Mouse (Mus musculus) cortical plate, adult 2 months (tissue): ENCODE results near the gene A730071L15Rik. TPM values are rescaled to one million over a fixed set of nuclear protein-coding genes. Genes with fewer than 3 reads are reported as not detected.

Experiments
- H3K27ac ChIP-seq: fragments of 200-500 bp; 2 replicates; pipeline ENCODE4 v1.5.1; 2012; ENCODE audit warnings: low read length, control low read depth, inconsistent platforms; ENCODE audit not compliant: insufficient read depth
- H3K4me1 ChIP-seq: fragments of 200-500 bp; 2 replicates; pipeline ENCODE4 v1.6.1; 2011; ENCODE audit warnings: low read length; ENCODE audit not compliant: control insufficient read depth, insufficient read depth
- H3K4me3 ChIP-seq: fragments of 200-500 bp; 2 replicates; pipeline ENCODE4 v1.5.1; 2011; ENCODE audit warnings: mild to moderate bottlenecking, low read length, control low read depth; ENCODE audit not compliant: insufficient read depth
- CTCF ChIP-seq: fragments of 200-500 bp; IDR thresholded peaks from 2 replicates; pipeline ENCODE4 v1.5.1; 2011; ENCODE audit warnings: mild to moderate bottlenecking, control low read depth, low read length; ENCODE audit not compliant: insufficient read depth; ENCODE audit errors: extremely low read depth
- POLR2A ChIP-seq: fragments of 200-500 bp; IDR thresholded peaks from 2 replicates; pipeline ENCODE4 v1.6.1; 2011; ENCODE audit warnings: mild to moderate bottlenecking, low read length, control low read depth; ENCODE audit not compliant: insufficient read depth; ENCODE audit errors: extremely low read depth
- polyA plus RNA-seq: library from polyadenylated mRNA; depleted of rRNA; stranded (reverse); fragments of >200 nt; gene quantifications from 2 replicates; pipeline ENCODE4 v1.2.3, GENCODE M21; 2012; rRNA removed

The A730071L15Rik gene
- polyA plus RNA-seq = 0.08 and 0.17 TPM in 2 replicates

- Histone ChIP-seq H3K4me3 (peak within 1 kb of the TSS; percentile 48), H3K4me1 (peaks cover 3% of the 10 kb centered on the region), H3K27ac (peak within 1 kb of the TSS; percentile 89)
- TF ChIP-seq POLR2A (no peak), CTCF (no peak)
Observed at GRCm38 (mm10) chr11:6199410-6200086, at the start of gene A730071L15Rik. A730071L15Rik (plus strand) TSS chr11:6200029.

- no peak overlapping the region for H3K4me3 ChIP-seq
- H3K4me1 ChIP-seq = peaks cover 9% of the 10 kb centered on the region; the same call in 1 of the 2 replicates
- no peak overlapping the region for H3K27ac ChIP-seq
- TF ChIP-seq POLR2A (no peak), CTCF (no peak)
Observed at GRCm38 (mm10) chr11:6152864-6153263, 47.0 kb upstream of the A730071L15Rik start.

GRCm38 (mm10) chr11:6154211-6154701, 45.6 kb upstream of the A730071L15Rik start:
- no peak for TF ChIP-seq POLR2A
- no peak for TF ChIP-seq CTCF
- Histone ChIP-seq H3K27ac (peak overlapping the region; percentile 0; the same call in 1 of the 2 replicates), H3K4me1 (peaks cover 9% of the 10 kb centered on the region; the same call in 1 of the 2 replicates), H3K4me3 (no peak overlapping the region)

GRCm38 (mm10) chr11:6156651-6157050, 43.2 kb upstream of the A730071L15Rik start:
- H3K4me1 ChIP-seq = peaks cover 19% of the 10 kb centered on the region
- H3K4me3 ChIP-seq = no peak overlapping the region
- no peak for TF ChIP-seq CTCF
- no peak for TF ChIP-seq POLR2A
- no peak overlapping the region for H3K27ac ChIP-seq

- H3K27ac ChIP-seq = no peak overlapping the region
- H3K4me1 ChIP-seq = peaks cover 19% of the 10 kb centered on the region
- no peak for TF ChIP-seq CTCF
- TF ChIP-seq POLR2A = no peak
- no peak overlapping the region for H3K4me3 ChIP-seq
Observed at GRCm38 (mm10) chr11:6157119-6157518, 42.7 kb upstream of the A730071L15Rik start.

GRCm38 (mm10) chr11:6158515-6158914, 41.3 kb upstream of the A730071L15Rik start:
- H3K4me1 ChIP-seq = peaks cover 20% of the 10 kb centered on the region
- no peak overlapping the region for H3K27ac ChIP-seq
- no peak for TF ChIP-seq CTCF
- no peak for TF ChIP-seq POLR2A
- no peak overlapping the region for H3K4me3 ChIP-seq

- TF ChIP-seq CTCF = no peak
- no peak for TF ChIP-seq POLR2A
- Histone ChIP-seq H3K4me1 (peaks cover 18% of the 10 kb centered on the region), H3K27ac (no peak overlapping the region)
Observed at GRCm38 (mm10) chr11:6159704-6160275, 40.0 kb upstream of the A730071L15Rik start.

GRCm38 (mm10) chr11:6160663-6161271, 39.1 kb upstream of the A730071L15Rik start:
- peaks cover 15% of the 10 kb centered on the region for H3K4me1 ChIP-seq

More at GRCm38 (mm10) chr11:6159704-6160275, 40.0 kb upstream of the A730071L15Rik start:
- H3K4me3 ChIP-seq = no peak overlapping the region

GRCm38 (mm10) chr11:6161549-6161948, 38.3 kb upstream of the A730071L15Rik start:
- no peak overlapping the region for H3K4me3 ChIP-seq
- H3K27ac ChIP-seq = no peak overlapping the region
- peaks cover 15% of the 10 kb centered on the region for H3K4me1 ChIP-seq
- TF ChIP-seq CTCF = no peak
- no peak for TF ChIP-seq POLR2A

More at GRCm38 (mm10) chr11:6160663-6161271, 39.1 kb upstream of the A730071L15Rik start:
- H3K27ac ChIP-seq = 0 out of 2 replicates have a peak overlapping the region, but pooled peaks have one; percentile 38
- H3K4me3 ChIP-seq = no peak overlapping the region
- TF ChIP-seq CTCF (no peak), POLR2A (no peak)
